Mouse (Mus musculus) midbrain, embryonic 11.5 days (tissue): ENCODE measurements around the gene Hk2. TPM values are rescaled to one million over a fixed set of nuclear protein-coding genes. Genes with fewer than 3 reads are reported as not detected.
A peak's percentile ranks its signal among the peaks of the same experiment; 100 is the strongest.

ENCODE experiments used
- ATAC-seq: fragments of 200-750 bp; cut with Nextera tagmentation; 2 replicates; pipeline ENCODE4 v1.8.0; 2017; ENCODE audit warnings: moderate TSS enrichment, moderate library complexity; ENCODE audit not compliant: low FRiP score
- DNase-seq: peaks from one replicate; pipeline ENCODE4 v3.0.0; 2015; ENCODE audit warnings: low spot score; ENCODE audit errors: missing footprints
- H3K27ac ChIP-seq: fragments of 300-500 bp; sonication (generic); 2 replicates; pipeline ENCODE4 v1.5.1; 2014; ENCODE audit warnings: low read depth, low read length
- H3K27me3 ChIP-seq: fragments of 300-500 bp; sonication (generic); 2 replicates; pipeline ENCODE4 v1.6.1; 2014; ENCODE audit warnings: mild to moderate bottlenecking, low read length, moderate library complexity, mixed read lengths; ENCODE audit not compliant: control insufficient read depth, insufficient read depth
- H3K36me3 ChIP-seq: fragments of 300-500 bp; sonication (generic); 2 replicates; pipeline ENCODE4 v1.6.1; 2014; ENCODE audit warnings: mild to moderate bottlenecking, low read length, moderate library complexity, mixed read lengths; ENCODE audit not compliant: control insufficient read depth, insufficient read depth
- H3K4me1 ChIP-seq: fragments of 300-500 bp; sonication (generic); 2 replicates; pipeline ENCODE4 v1.6.1; 2014; ENCODE audit warnings: low read length; ENCODE audit not compliant: control insufficient read depth, insufficient read depth
- H3K4me2 ChIP-seq: fragments of 300-500 bp; sonication (generic); 2 replicates; pipeline ENCODE4 v1.6.1; 2014; ENCODE audit warnings: mild to moderate bottlenecking, moderate library complexity
- H3K4me3 ChIP-seq: fragments of 300-500 bp; sonication (generic); 2 replicates; pipeline ENCODE4 v1.5.1; 2014; ENCODE audit warnings: low read depth, low read length
- H3K9ac ChIP-seq: fragments of 300-500 bp; sonication (generic); 2 replicates; pipeline ENCODE4 v1.6.1; 2014; ENCODE audit warnings: low read length
- H3K9me3 ChIP-seq: fragments of 300-500 bp; sonication (generic); 2 replicates; pipeline ENCODE4 v1.6.1; 2016; ENCODE audit warnings: low read length; ENCODE audit not compliant: control insufficient read depth
- WGBS: fragments of 180-500 bp; shearing (Covaris S2); extraction: QIAGEN DNeasy Blood & Tissue Kit; methylation state at CpG from one replicate; pipeline ENCODE4 v1.1.7; 2014; 5-methylcytosine and 5-hydroxymethylcytosine counted together
- polyA plus RNA-seq: library from polyadenylated mRNA; unstranded; fragments of >200 nt; fragmentation: Nextera tagmentation; extraction: Ambion mirVana; gene quantifications from 2 replicates; pipeline ENCODE4 v1.2.1, GENCODE M21; 2014

Hk2 gene
- polyA plus RNA-seq, 1 experiment from 2014 or later = 16.8 TPM

DNA sequence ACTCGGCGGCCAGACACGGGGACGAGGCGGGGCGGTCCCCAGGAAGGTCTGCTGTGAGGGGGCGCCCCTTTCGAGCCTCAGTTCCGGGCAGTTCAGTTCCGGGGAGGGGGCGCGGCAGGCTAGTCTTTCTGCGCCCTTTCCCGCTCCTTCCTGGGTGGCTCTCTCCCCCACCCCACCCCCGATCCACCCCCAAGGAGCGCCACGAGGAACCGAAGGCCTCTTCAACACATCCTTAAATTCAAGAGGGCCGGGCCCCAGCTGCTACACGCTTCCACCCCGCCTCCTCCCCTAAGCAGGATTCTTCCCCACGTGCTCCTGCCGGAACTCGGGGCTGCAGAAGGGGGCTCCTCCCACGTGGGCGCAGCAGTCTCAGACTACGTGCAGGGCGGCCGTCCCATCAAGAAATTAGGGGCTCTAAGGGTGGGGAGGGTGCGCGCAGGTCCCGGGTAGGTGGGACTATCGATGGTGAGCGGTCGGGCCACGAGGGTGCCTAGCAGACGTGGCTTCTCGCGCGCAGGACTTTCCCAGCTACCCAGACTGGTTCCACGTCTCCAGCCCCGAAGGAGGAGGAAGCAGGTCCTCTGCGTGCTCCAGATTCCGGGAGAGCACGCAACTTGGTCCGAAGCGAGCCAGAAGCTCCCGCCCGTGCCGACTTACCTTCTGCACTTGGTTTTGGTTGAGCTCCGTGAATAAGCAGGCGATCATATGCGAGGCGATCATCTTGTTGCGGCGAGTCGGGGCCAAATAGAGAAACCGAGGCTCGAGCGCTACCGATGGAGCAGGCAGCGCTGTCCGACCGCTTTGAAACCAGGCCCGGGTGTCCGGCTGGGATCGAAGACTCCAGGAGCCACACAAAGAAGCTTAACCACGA, 758 bp downstream of the Hk2 start:
- H3K27me3 ChIP-seq = peaks cover 5% of the 10 kb centered on the region; the same call in 1 of the 2 replicates
- ATAC-seq (peak; percentile 61), DNase-seq (peak; percentile 97)
- no peaks in the 10 kb centered on the region for H3K9me3 ChIP-seq
- peak overlapping the region; percentile 50 for H3K4me3 ChIP-seq
- peaks cover 9% of the 10 kb centered on the region; the same call in 1 of the 2 replicates for H3K4me1 ChIP-seq
- H3K4me2 ChIP-seq = peak overlapping the region; percentile 93
- H3K9ac ChIP-seq = peak overlapping the region; percentile 53
- WGBS = under 1% methylated on average over 64 of the region's 68 CpGs
- H3K36me3 ChIP-seq = no peaks in the 10 kb centered on the region
- peak overlapping the region; percentile 44; the same call in 1 of the 2 replicates for H3K27ac ChIP-seq

- peak; percentile 47 for ATAC-seq
Observed at GRCm38 (mm10) chr6:82772451-82773101, 1.7 kb downstream of the Hk2 start.

DNA sequence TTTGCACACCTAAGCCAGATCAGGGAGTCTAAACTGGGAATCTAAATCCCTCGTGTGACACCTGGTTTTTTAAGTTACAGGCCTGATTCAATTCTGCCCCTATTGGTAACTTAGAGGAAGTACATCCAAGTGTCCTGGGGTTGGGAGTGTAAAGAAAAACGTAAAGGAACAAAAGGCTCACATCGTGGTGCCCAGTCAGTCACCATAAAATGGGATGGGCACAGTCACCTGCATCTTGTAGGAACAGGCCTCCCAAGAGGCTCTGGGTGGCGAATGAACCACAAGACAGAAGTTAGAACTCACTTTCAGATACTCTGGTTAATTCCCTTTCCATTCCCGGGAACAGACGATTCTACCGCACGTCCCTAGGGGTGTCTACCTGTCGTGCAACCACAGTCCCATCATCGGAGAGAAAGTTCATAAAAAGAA, 2.3 kb downstream of the Hk2 start:
- peak overlapping the region; percentile 93 for H3K4me2 ChIP-seq
- H3K4me3 ChIP-seq = peak overlapping the region; percentile 50
- no peaks in the 10 kb centered on the region for H3K9me3 ChIP-seq
- peak overlapping the region; percentile 53; the same call in 1 of the 2 replicates for H3K9ac ChIP-seq
- no peaks in the 10 kb centered on the region for H3K36me3 ChIP-seq
- DNase-seq = peak; percentile 92
- H3K4me1 ChIP-seq = peaks cover 9% of the 10 kb centered on the region; the same call in 1 of the 2 replicates
- H3K27ac ChIP-seq = no peak overlapping the region
- WGBS = under 1% methylated on average over 10 of the region's 10 CpGs
- ATAC-seq = no peak
- H3K27me3 ChIP-seq = peaks cover 5% of the 10 kb centered on the region; the same call in 1 of the 2 replicates

More at GRCm38 (mm10) chr6:82772451-82773101, 1.7 kb downstream of the Hk2 start:
- Histone ChIP-seq H3K27me3 (peaks cover 5% of the 10 kb centered on the region; the same call in 1 of the 2 replicates), H3K36me3 (no peaks in the 10 kb centered on the region), H3K4me1 (peaks cover 9% of the 10 kb centered on the region; the same call in 1 of the 2 replicates), H3K9me3 (no peaks in the 10 kb centered on the region), H3K27ac (no peak overlapping the region), H3K4me2 (peak overlapping the region; percentile 93), H3K9ac (peak overlapping the region; percentile 53), H3K4me3 (peak overlapping the region; percentile 50)
- DNase-seq = peak; percentile 95
- under 1% methylated on average over 19 of the region's 19 CpGs for whole genome bisulfite sequencing

DNA sequence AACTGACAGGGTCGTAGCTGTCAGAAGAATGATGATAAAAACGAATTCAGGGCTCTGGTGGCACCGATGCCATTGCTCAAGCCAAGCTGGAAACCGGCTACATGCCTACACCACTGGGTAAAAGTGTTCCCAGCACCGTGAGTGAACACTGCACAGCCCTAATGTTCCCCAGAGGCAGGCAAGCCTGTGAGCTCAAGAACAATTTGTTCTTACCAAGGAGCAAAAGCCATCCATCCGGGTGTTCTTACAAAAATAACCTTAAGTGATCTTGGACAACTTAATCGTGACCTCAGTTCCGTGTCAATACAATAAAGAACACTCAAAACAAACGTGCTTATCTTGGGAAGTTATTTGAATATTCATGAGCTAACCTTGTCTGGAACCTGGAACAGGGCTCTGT, 3.2 kb downstream of the Hk2 start:
- H3K9me3 ChIP-seq = no peaks in the 10 kb centered on the region
- 62% methylated on average over 9 of the region's 9 CpGs for WGBS
- H3K27ac ChIP-seq = no peak overlapping the region
- peaks cover 5% of the 10 kb centered on the region; the same call in 1 of the 2 replicates for H3K27me3 ChIP-seq
- no peak overlapping the region for H3K9ac ChIP-seq
- ATAC-seq = no peak
- no peak overlapping the region for H3K4me2 ChIP-seq
- H3K4me1 ChIP-seq = peaks cover 9% of the 10 kb centered on the region; the same call in 1 of the 2 replicates
- no peaks in the 10 kb centered on the region for H3K36me3 ChIP-seq
- H3K4me3 ChIP-seq = no peak overlapping the region
- no peak for DNase-seq

DNA sequence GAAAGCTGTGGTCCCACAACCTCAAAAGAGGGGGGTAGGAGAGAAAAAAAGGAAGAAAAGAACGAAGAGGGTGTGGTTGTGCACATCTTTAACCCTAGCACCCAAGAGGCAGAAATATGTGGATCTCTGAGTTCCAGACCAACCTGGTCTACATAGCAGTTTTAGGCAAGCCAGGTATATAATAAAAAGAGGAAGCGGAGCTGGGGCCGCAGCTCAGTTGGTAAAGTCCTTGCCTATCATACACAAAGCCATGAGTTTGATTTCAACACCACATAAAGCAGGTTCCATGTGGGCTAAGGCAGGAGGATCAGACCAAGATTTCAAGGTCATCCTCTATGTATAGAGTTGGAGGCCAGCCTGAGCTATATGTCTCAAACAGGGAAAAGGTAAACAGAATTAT, 4.0 kb downstream of the Hk2 start:
- Histone ChIP-seq H3K27ac (no peak overlapping the region), H3K4me3 (no peak overlapping the region), H3K4me2 (no peak overlapping the region), H3K4me1 (peaks cover 9% of the 10 kb centered on the region; the same call in 1 of the 2 replicates), H3K36me3 (no peaks in the 10 kb centered on the region), H3K27me3 (peaks cover 4% of the 10 kb centered on the region; the same call in 1 of the 2 replicates), H3K9me3 (no peaks in the 10 kb centered on the region), H3K9ac (no peak overlapping the region)
- DNase-seq (no peak), ATAC-seq (no peak)
- WGBS = 81% methylated on average over 3 of the region's 3 CpGs

DNA sequence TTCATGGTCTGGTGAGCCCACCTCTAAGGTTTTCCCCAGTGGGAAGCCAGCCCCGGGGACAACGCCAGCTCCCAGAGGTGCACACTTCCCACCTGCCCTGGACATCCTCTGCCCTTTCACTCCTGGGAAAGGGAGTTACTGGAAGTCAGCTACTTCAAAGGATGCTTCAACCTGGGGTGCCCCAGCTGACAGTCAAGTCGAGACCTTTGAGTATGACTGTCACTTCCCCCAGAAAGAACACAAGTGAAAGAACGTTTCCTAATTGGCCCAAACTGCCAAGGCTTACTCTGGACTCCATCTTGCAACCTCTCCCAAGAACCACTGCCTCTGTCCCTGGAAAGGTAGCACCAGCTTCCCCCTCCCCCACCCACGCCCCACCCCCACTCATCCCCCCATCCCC, 4.5 kb downstream of the Hk2 start:
- H3K27me3 ChIP-seq = no peaks in the 10 kb centered on the region
- 61% methylated on average over 5 of the region's 5 CpGs for WGBS
- H3K4me3 ChIP-seq = no peak overlapping the region
- ATAC-seq = no peak
- no peak overlapping the region for H3K4me2 ChIP-seq
- H3K4me1 ChIP-seq = peaks cover 7% of the 10 kb centered on the region; the same call in 1 of the 2 replicates
- H3K9me3 ChIP-seq = no peaks in the 10 kb centered on the region
- DNase-seq = no peak
- H3K27ac ChIP-seq = no peak overlapping the region
- no peaks in the 10 kb centered on the region for H3K36me3 ChIP-seq
- no peak overlapping the region for H3K9ac ChIP-seq

DNA sequence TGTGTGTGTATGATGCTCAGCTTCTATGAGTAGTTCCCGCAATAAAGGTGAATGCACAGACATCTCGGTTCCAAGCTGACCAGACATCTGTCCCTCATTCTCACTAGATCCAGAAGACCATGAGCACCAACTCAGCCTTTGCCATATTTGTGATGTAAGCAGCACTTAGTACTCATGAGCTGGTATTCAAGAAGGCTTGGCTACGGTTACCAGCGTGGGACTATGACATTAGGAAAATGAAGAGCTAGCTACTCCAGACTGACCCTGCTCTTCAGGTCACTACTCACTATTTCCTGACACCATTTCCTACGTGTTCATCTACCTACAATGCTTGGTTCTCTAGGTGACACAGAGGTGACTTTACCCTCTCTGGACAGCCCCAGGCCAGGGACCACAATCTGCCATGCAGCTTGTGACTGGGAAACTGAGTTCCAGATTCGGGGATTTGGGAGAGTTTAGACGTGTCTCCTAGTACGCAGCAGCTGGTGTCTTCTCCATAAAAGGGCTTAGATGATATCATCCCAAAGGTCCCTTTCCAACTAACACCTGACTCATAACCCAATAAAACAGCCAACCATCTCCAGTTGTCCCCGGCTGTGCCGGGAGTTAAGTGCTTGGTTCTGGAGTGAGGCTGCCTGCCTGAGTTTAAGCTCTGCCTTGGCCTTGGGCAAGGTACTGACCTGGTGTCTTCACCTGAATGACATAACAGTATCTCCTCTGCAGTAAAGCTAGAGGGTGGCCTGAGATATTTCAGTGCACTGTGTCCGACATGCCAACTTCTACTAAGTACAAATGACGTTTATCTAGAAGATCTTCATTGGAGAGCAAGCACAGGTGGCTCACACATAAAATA, 6.3 kb downstream of the Hk2 start:
- Histone ChIP-seq H3K9me3 (no peaks in the 10 kb centered on the region), H3K27me3 (no peaks in the 10 kb centered on the region), H3K4me1 (peaks cover 6% of the 10 kb centered on the region; the same call in 1 of the 2 replicates), H3K9ac (no peak overlapping the region), H3K36me3 (no peaks in the 10 kb centered on the region), H3K27ac (no peak overlapping the region), H3K4me3 (no peak overlapping the region), H3K4me2 (no peak overlapping the region)
- WGBS = 92% methylated on average over 12 of the region's 12 CpGs
- DNase-seq (no peak), ATAC-seq (no peak)

DNA sequence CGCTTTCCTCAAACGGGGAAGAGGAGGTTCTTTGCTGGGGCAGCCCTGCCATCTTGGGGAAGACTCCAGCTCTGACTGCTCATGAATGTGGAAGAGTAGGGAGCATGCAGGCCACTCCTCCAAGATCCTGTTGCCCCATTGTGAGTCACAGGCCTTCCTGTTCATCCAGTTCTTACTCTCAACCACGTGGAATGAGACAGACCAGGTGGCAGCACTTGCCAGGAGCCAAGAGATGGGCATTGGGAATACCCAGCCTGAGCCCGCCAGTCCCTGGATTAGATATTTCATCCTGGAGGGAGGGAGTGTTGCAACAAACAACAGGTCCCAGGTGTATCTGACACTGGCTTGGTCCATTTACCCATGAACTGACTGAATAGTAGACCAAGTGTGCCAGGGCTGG, 7.6 kb downstream of the Hk2 start:
- WGBS = 80% methylated on average over 4 of the region's 4 CpGs
- Histone ChIP-seq H3K27me3 (no peaks in the 10 kb centered on the region), H3K9ac (no peak overlapping the region), H3K27ac (no peak overlapping the region), H3K9me3 (no peaks in the 10 kb centered on the region), H3K4me2 (no peak overlapping the region), H3K36me3 (no peaks in the 10 kb centered on the region), H3K4me3 (no peak overlapping the region), H3K4me1 (no peaks in the 10 kb centered on the region; the same call in 1 of the 2 replicates)
- ATAC-seq = no peak
- no peak for DNase-seq
